In the genomic region with DNA sequence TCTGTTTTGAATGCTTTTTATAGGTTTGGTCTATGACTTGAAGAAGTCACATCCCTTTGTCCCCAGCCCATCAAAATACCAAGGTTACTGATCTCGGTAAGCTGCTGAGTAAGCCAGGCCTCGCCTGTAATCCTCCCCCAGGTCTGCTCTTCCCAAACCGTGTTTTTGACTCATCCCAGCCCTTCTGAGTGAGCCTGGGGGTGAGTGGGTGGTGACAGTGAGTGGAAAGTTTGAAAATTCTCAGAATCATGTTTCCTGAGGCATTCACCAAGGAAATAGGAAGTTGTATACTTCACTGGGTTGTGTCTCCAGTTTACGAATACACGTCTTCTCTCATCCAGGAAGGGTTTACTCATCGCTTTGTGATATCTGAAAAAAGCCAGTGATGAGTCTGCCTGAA, we compare ENCODE assay signal across 25 mouse cellular contexts.
A peak's percentile ranks its signal among the peaks of the same experiment; 100 is the strongest.
DNase-seq lines count a peak whose midpoint lies in the region; ATAC-seq lines count a peak whose summit lies in the region.
"Had no signal": no experiment of that assay in that cellular context is flagged by ENCODE, and none has a peak within 500 bp of the region (broad histone marks: within the 10 kb centered on the region; RNA-seq: fewer than 3 reads in every experiment).

No protein-coding gene starts in this region.

- 87% methylated on average over 6 of the region's 6 CpGs for WGBS in neural tube, embryonic 15.5 days

- H3K4me2 ChIP-seq in neural tube, embryonic 15.5 days = no peak overlapping the region
- H3K4me2 ChIP-seq: liver, embryonic 13.5 days; midbrain, embryonic 12.5 days had no signal

- no peaks in the 10 kb centered on the region for H3K4me1 ChIP-seq in neural tube, embryonic 15.5 days
- H3K4me1 ChIP-seq: embryonic facial prominence, embryonic 10.5 days; forebrain, embryonic 10.5 days; heart, embryonic 10.5 days; hindbrain, embryonic 10.5 days; liver, embryonic 13.5 days; midbrain, embryonic 12.5 days had no signal

- intact Hi-C loops in left cerebral cortex, postnatal 36 days (cut with DNase I) = no loop called here

- H3K27ac ChIP-seq in neural tube, embryonic 15.5 days (replicated peaks) = no peak overlapping the region
- H3K27ac ChIP-seq: embryonic facial prominence, embryonic 10.5 days; forebrain, embryonic 10.5 days; heart, embryonic 10.5 days; hindbrain, embryonic 10.5 days; hindbrain, postnatal 0 days; liver, embryonic 13.5 days; midbrain, embryonic 12.5 days; stomach, postnatal 0 days had no signal

- peak; percentile 96 for ATAC-seq in frontal cortex, adult (ENCODE audit: low TSS enrichment)
- ATAC-seq in neural tube, embryonic 15.5 days (ENCODE audit: low FRiP score) = no peak
- ATAC-seq: forebrain, postnatal 0 days; hindbrain, postnatal 0 days; intestine, embryonic 16.5 days had no signal

- H3K9me3 ChIP-seq in neural tube, embryonic 15.5 days (replicated peaks) = no peaks in the 10 kb centered on the region
- H3K9me3 ChIP-seq: embryonic facial prominence, embryonic 10.5 days; forebrain, embryonic 10.5 days; heart, embryonic 10.5 days; hindbrain, embryonic 10.5 days; liver, embryonic 13.5 days; midbrain, embryonic 12.5 days had no signal

- H3K9ac ChIP-seq in neural tube, embryonic 15.5 days (replicated peaks) = no peak overlapping the region
- H3K9ac ChIP-seq: forebrain, postnatal 0 days; liver, embryonic 13.5 days; midbrain, embryonic 12.5 days had no signal

- H3K36me3 ChIP-seq in neural tube, embryonic 15.5 days = no peaks in the 10 kb centered on the region
- H3K36me3 ChIP-seq: embryonic facial prominence, embryonic 10.5 days; forebrain, embryonic 10.5 days; heart, embryonic 10.5 days; hindbrain, embryonic 10.5 days; liver, embryonic 13.5 days; midbrain, embryonic 12.5 days had no signal

- H3K27me3 ChIP-seq in neural tube, embryonic 15.5 days (replicated peaks) = no peaks in the 10 kb centered on the region
- H3K27me3 ChIP-seq: liver, embryonic 13.5 days; midbrain, embryonic 12.5 days had no signal

- DNase-seq in frontal cortex, postnatal 10 days (ENCODE audit: low spot score in 2 of 2) = no peak
- DNase-seq in right cerebral cortex, postnatal 25 days = peak; percentile 45
- DNase-seq in right cerebral cortex, postnatal 10 days (ENCODE audit: low spot score in 2 of 2) = no peak
- peak; percentile 40 to 51 for DNase-seq in left cerebral cortex, postnatal 36 days (ENCODE audit: low spot score in 2 of 2)
- DNase-seq in cerebellum, adult 8-10 months = no peak
- DNase-seq: adrenal gland, postnatal 36 days; cerebellum, adult 11 months; cerebellum, postnatal 10 days; forebrain, postnatal 0 days; kidney, adult 9 months; kidney, postnatal 14 days; layer of hippocampus, postnatal 36 days; liver, embryonic 13.5 days; lung, adult 2 months; lung, postnatal 14 days had no signal

- H3K4me3 ChIP-seq in neural tube, embryonic 15.5 days (replicated peaks) = no peak overlapping the region
- H3K4me3 ChIP-seq: embryonic facial prominence, embryonic 10.5 days; forebrain, embryonic 10.5 days; heart, embryonic 10.5 days; hindbrain, embryonic 10.5 days; liver, embryonic 13.5 days; midbrain, embryonic 12.5 days had no signal

Comparison
In these comparisons a context has a peak if more than half of its experiments do, and no peak if none do; other contexts are left out.
1. DNase-seq: peak in right cerebral cortex, postnatal 25 days (single experiment) and left cerebral cortex, postnatal 36 days (2 of 2); none in frontal cortex, postnatal 10 days (0 of 2), right cerebral cortex, postnatal 10 days (0 of 2) and cerebellum, adult 8-10 months (single experiment).